Mouse (Mus musculus) CH12.LX (cell line): Measurements from ENCODE around the gene Meis3.

Experiments
- CTCF ChIP-seq, 2 experiments: IDR thresholded peaks in 1 of 2; conservative IDR thresholded peaks in 1 of 2; 2 replicates each; pipeline ENCODE4 v1.5.1; 2011 to 2012; ENCODE audit warnings: low read depth in 2 of 2, low read length in 2 of 2, improper control_type of control experiment in 1 of 2, inconsistent platforms in 1 of 2, mild to moderate bottlenecking in 1 of 2, moderate library complexity in 1 of 2
- EP300 ChIP-seq: IDR thresholded peaks from 2 replicates; pipeline ENCODE4 v1.6.1; 2011; ENCODE audit warnings: low read length, improper control_type of control experiment
- ETS1 ChIP-seq: conservative IDR thresholded peaks from 2 replicates; pipeline ENCODE4 v1.6.1; 2012; ENCODE audit warnings: low read depth, mild to moderate bottlenecking, inconsistent platforms, low read length, improper control_type of control experiment, moderate library complexity
- MAZ ChIP-seq: IDR thresholded peaks from 2 replicates; pipeline ENCODE4 v1.6.1; 2012; ENCODE audit warnings: low read depth, mild to moderate bottlenecking, inconsistent platforms, low read length, improper control_type of control experiment, moderate library complexity
- MEF2A ChIP-seq: IDR thresholded peaks from 2 replicates; pipeline ENCODE4 v1.6.1; 2014; ENCODE audit warnings: low read depth, mild to moderate bottlenecking, inconsistent platforms, low read length, improper control_type of control experiment, borderline replicate concordance
- MXI1 ChIP-seq: IDR thresholded peaks from 2 replicates; pipeline ENCODE4 v1.6.1; 2011; ENCODE audit warnings: mild to moderate bottlenecking, low read depth, low read length, improper control_type of control experiment
- NRF1 ChIP-seq: IDR thresholded peaks from 2 replicates; pipeline ENCODE4 v1.6.1; 2014; ENCODE audit warnings: low read depth, mild to moderate bottlenecking, inconsistent platforms, low read length, improper control_type of control experiment, moderate library complexity
- POLR2A ChIP-seq: IDR thresholded peaks from 2 replicates; pipeline ENCODE4 v1.6.1; 2011; ENCODE audit warnings: low read depth, mild to moderate bottlenecking, improper control_type of control experiment, low read length
- POLR2AphosphoS2 ChIP-seq: IDR thresholded peaks from 2 replicates; pipeline ENCODE4 v1.6.1; 2011; ENCODE audit warnings: low read depth, low read length, improper control_type of control experiment
- RAD21 ChIP-seq: IDR thresholded peaks from 2 replicates; pipeline ENCODE4 v1.6.1; 2011; ENCODE audit warnings: low read depth, mild to moderate bottlenecking, low read length, improper control_type of control experiment, moderate library complexity
- TCF12 ChIP-seq: IDR thresholded peaks from 2 replicates; pipeline ENCODE4 v1.6.1; 2014; ENCODE audit warnings: low read depth, mild to moderate bottlenecking, inconsistent platforms, low read length, improper control_type of control experiment
- UBTF ChIP-seq: IDR thresholded peaks from 2 replicates; pipeline ENCODE4 v1.6.1; 2012; ENCODE audit warnings: low read depth, mild to moderate bottlenecking, inconsistent platforms, low read length, improper control_type of control experiment, moderate library complexity
- ZKSCAN1 ChIP-seq: IDR thresholded peaks from 2 replicates; pipeline ENCODE4 v1.6.1; 2012; ENCODE audit warnings: low read depth, inconsistent platforms, low read length, improper control_type of control experiment, borderline replicate concordance
- ZNF384 ChIP-seq: IDR thresholded peaks from 2 replicates; pipeline ENCODE4 v1.6.1; 2012; ENCODE audit warnings: low read depth, low read length, improper control_type of control experiment, inconsistent platforms

DNA sequence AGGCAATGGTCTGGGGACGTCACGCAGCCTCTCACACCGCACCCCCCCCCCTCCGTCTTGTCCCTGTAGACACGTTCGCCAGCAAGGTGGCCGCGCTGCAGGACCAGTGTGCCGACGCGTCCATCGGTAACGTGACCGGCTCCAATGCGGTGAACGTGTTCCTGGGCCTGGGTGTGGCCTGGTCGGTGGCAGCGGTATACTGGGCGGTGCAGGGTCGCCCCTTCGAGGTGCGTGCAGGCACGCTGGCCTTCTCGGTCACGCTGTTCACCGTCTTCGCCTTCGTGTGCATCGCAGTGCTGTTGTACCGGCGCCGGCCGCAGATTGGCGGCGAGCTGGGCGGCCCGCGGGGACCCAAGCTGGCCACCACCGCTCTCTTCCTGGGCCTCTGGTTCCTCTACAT, 16.2 kb upstream of the Meis3 start:
- TF ChIP-seq POLR2AphosphoS2 (no peak), ZKSCAN1 (no peak), EP300 (no peak), ZNF384 (no peak), CTCF (conservative IDR thresholded peaks at IDR 0.05 in 1 of 2, IDR thresholded peaks at IDR 0.05 in 1 of 2; ENCODE audit: low read depth in 2 of 2, low read length in 2 of 2) (no peak), TCF12 (no peak), MAZ (no peak), POLR2A (no peak), MXI1 (no peak), ETS1 (no peak), NRF1 (no peak), UBTF (no peak), RAD21 (no peak), MEF2A (no peak)
